Mouse (Mus musculus) midbrain, embryonic 14.5 days (tissue): ENCODE measurements around the gene Zbtb41. TPM values are rescaled to one million over a fixed set of nuclear protein-coding genes. Genes with fewer than 3 reads are reported as not detected.
A peak's percentile ranks its signal among the peaks of the same experiment; 100 is the strongest.
"Not testable (repeated sequence)": the region's sequence is repeated elsewhere in the genome, so short reads cannot be mapped to it uniquely, and the experiment has no call there.

Source experiments
- ATAC-seq: fragments of 200-750 bp; cut with Nextera tagmentation; 2 replicates; pipeline ENCODE4 v1.8.0; 2017; ENCODE audit warnings: moderate number of reproducible peaks, moderate library complexity; ENCODE audit not compliant: low FRiP score, low TSS enrichment
- DNase-seq: peaks from one replicate; pipeline ENCODE4 v3.0.0-alpha.2; 2015
- H3K27ac ChIP-seq: fragments of 300-500 bp; sonication (generic); replicated peaks from 2 replicates; pipeline ENCODE4 v1.5.1; 2014; ENCODE audit warnings: mild to moderate bottlenecking, low read depth, low read length, moderate library complexity
- H3K27me3 ChIP-seq: fragments of 300-500 bp; sonication (generic); 2 replicates; pipeline ENCODE4 v1.6.1; 2014; ENCODE audit warnings: low read length, control low read depth, mixed read lengths; ENCODE audit not compliant: control insufficient read depth, insufficient read depth
- H3K36me3 ChIP-seq: fragments of 300-500 bp; sonication (generic); 2 replicates; pipeline ENCODE4 v1.6.1; 2014; ENCODE audit warnings: low read length, control low read depth; ENCODE audit not compliant: control insufficient read depth, insufficient read depth
- H3K4me1 ChIP-seq: fragments of 300-500 bp; sonication (generic); 2 replicates; pipeline ENCODE4 v1.6.1; 2014; ENCODE audit warnings: mild to moderate bottlenecking, antibody characterized with exemption, low read length, control low read depth; ENCODE audit not compliant: control insufficient read depth, insufficient read depth
- H3K4me2 ChIP-seq: fragments of 300-500 bp; sonication (generic); 2 replicates; pipeline ENCODE4 v1.6.1; 2014; ENCODE audit warnings: mild to moderate bottlenecking, low read length, moderate library complexity
- H3K4me3 ChIP-seq: fragments of 300-500 bp; sonication (generic); replicated peaks from 2 replicates; pipeline ENCODE4 v1.5.1; 2014; ENCODE audit warnings: low read depth, low read length
- H3K9ac ChIP-seq: fragments of 300-500 bp; sonication (generic); replicated peaks from 2 replicates; pipeline ENCODE4 v1.6.1; 2014; ENCODE audit warnings: mild to moderate bottlenecking, low read length, moderate library complexity
- H3K9me3 ChIP-seq: fragments of 300-500 bp; sonication (generic); 2 replicates; pipeline ENCODE4 v1.6.1; 2016; ENCODE audit warnings: low read length, control low read depth, mixed read lengths; ENCODE audit not compliant: control insufficient read depth
- WGBS: fragments of 180-500 bp; shearing (Covaris S2); extraction: QIAGEN DNeasy Blood & Tissue Kit; methylation state at CpG from one replicate; pipeline ENCODE4 v1.1.7; 2014; 5-methylcytosine and 5-hydroxymethylcytosine counted together
- polyA plus RNA-seq: library from polyadenylated mRNA; unstranded; fragments of >200 nt; fragmentation: Nextera tagmentation; extraction: Ambion mirVana; gene quantifications from 2 replicates; pipeline ENCODE4 v1.2.1, GENCODE M21; 2014

Zbtb41 gene
- polyA plus RNA-seq, 1 experiment from 2014 or later: 35.9 TPM

DNA sequence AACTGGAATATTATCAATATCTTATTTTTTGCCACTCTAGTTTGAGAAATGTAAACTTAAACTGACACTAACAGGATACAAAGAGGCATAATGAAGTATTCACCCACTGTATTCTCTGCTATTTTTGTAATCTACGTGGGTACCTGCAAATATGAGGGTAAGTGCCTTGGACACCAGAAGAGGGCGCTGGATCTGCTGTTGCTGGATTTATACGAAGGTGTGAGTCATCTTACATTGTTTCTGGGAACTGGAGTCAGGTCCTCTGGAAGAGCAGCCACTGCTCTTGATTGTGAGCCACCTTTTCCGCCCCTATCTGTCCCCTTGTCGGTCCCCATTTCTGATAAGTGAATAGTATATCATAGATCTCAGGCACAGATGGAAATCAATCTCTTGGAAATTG is 14.4 kb upstream of the Zbtb41 start:
- H3K36me3 ChIP-seq: no peaks in the 10 kb centered on the region
- no peak overlapping the region for H3K4me2 ChIP-seq
- no peaks in the 10 kb centered on the region for H3K27me3 ChIP-seq
- ATAC-seq (no peak), DNase-seq (no peak)
- no peaks in the 10 kb centered on the region for H3K4me1 ChIP-seq
- no peak overlapping the region for H3K9ac ChIP-seq
- H3K4me3 ChIP-seq: no peak overlapping the region
- no peaks in the 10 kb centered on the region for H3K9me3 ChIP-seq
- H3K27ac ChIP-seq: no peak overlapping the region
- 58% methylated on average over 5 of the region's 5 CpGs for WGBS

DNA sequence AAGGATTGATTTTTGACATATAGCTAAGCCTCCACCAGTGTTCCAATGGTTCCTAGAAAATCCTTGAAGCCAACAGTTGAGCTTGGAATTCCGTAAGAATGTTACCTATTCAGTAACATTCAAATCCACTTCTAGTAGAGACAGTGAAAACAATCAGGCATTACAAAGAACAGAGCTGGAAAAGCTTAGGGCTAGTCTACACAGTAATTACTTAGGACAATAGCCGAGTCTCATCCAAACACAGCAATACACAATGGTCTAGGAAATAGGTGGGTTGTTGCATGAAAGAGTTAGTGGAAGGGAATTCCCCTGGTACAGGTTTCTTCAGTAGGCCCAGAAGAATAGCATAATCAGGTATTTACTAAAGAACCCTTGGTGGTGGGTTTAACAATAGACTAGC is 9.7 kb upstream of the Zbtb41 start:
- H3K4me3 ChIP-seq, H3K36me3 ChIP-seq, H3K4me1 ChIP-seq, H3K9ac ChIP-seq, H3K27me3 ChIP-seq, H3K27ac ChIP-seq, H3K9me3 ChIP-seq, DNase-seq, ATAC-seq, H3K4me2 ChIP-seq: not testable (repeated sequence)
- 86% methylated on average over 2 of the region's 2 CpGs for WGBS

DNA sequence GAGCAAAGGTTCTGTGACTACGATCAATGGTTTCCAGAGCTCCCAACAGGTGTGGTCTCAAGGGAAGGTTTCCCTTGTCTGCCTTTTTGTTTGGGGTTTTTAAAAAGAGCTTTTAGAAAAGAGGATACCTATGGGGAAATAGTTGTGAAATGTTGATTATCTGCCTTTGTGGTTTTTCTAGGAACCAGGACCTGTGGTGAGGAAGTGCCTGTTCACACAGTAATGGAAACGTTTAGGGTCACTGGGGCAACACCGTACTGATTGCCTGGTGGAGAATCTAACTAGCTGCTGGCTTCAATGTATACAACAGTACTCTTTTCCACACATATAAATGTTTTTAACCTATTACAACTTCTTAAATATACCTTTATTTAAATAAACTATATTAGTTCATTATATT is 8.6 kb upstream of the Zbtb41 start:
- 91% methylated on average over 3 of the region's 3 CpGs for WGBS

DNA sequence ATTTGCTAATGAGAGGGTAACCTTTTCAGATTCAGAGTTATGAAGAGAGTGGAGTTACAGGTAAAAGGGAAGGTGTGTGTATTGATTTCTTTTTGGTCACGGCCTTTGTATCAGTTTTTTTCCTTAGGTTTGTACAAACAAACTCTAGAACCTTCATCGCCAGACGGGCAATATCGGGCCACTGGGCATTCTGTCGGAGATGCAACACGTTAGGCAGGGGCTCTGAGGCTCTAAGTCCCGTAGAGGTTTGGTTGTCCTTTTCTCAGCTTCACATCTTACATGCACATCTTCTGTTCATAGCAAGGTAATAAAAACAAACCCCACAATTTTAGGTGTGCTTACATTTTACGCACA is 590 bp upstream of the Zbtb41 start:
- H3K4me3 ChIP-seq: peak overlapping the region; percentile 85
- H3K27me3 ChIP-seq: no peaks in the 10 kb centered on the region
- 4% methylated on average over 8 of the region's 8 CpGs for WGBS
- ATAC-seq: no peak; the same call in 1 of the 2 replicates
- H3K36me3 ChIP-seq: no peaks in the 10 kb centered on the region
- H3K4me1 ChIP-seq: peaks cover 30% of the 10 kb centered on the region
- H3K9me3 ChIP-seq: no peaks in the 10 kb centered on the region
- no peak for DNase-seq
- peak overlapping the region; percentile 89 for H3K9ac ChIP-seq
- peak overlapping the region; percentile 71 for H3K4me2 ChIP-seq
- H3K27ac ChIP-seq: peak overlapping the region; percentile 95

More for the DNA sequence above, 8.6 kb upstream of the Zbtb41 start:
- ATAC-seq: no peak
- Histone ChIP-seq H3K36me3 (no peaks in the 10 kb centered on the region), H3K4me3 (no peak overlapping the region), H3K4me2 (no peak overlapping the region), H3K4me1 (no peaks in the 10 kb centered on the region), H3K9me3 (no peaks in the 10 kb centered on the region), H3K9ac (no peak overlapping the region), H3K27me3 (no peaks in the 10 kb centered on the region), H3K27ac (no peak overlapping the region)
- DNase-seq: no peak

DNA sequence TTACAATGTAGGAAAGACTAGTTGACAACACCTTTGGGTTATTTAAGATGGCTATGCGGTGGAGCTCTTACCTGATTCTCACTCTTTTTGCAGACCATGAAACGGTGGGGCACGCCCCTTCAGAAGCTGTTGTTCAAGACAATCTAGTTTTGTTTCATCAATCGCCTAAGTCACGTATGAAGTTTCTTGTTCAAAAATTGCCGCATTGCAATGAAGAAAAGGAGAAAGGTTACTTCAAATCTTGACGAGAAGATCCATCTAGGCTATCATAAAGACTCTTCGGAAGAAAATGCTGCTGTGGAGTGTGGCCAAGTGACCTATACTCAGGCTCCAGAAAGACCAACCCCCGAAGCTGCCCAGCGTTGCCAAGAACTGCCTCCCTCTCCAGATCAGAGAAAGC is 853 bp downstream of the Zbtb41 start:
- WGBS: 28% methylated on average over 10 of the region's 10 CpGs
- no peak; the same call in 1 of the 2 replicates for ATAC-seq

DNA sequence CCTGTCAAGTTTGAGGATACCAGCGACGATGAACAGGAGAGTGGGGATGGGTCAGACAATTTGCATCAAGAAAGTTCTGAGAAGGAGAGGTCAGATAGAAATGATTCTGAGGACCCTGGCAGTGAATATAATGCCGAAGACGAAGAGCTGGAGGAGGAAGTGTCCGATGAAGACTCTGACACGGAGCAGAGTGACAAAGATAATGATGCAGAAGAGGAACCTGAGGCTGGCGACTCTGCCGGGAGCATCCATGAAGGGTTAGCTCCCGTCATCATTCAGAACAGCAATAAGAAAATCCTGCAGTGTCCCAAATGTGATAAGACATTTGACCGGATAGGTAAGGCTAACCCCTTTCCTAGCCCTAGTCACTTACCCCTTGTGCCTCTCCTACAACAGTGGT is 1.8 kb downstream of the Zbtb41 start:
- ATAC-seq (no peak), DNase-seq (no peak)
- H3K4me1 ChIP-seq: peaks cover 37% of the 10 kb centered on the region
- peak overlapping the region; percentile 85 for H3K4me3 ChIP-seq
- no peaks in the 10 kb centered on the region for H3K9me3 ChIP-seq
- H3K27ac ChIP-seq: no peak overlapping the region
- WGBS: 55% methylated on average over 10 of the region's 10 CpGs
- H3K4me2 ChIP-seq: peak overlapping the region; percentile 71
- H3K36me3 ChIP-seq: peaks cover under 1% of the 10 kb centered on the region
- no peaks in the 10 kb centered on the region for H3K27me3 ChIP-seq
- H3K9ac ChIP-seq: peak overlapping the region; percentile 9; the same call in 1 of the 2 replicates

More for the DNA sequence above, 853 bp downstream of the Zbtb41 start:
- Histone ChIP-seq H3K27ac (peak overlapping the region; percentile 95; the same call in 1 of the 2 replicates), H3K9ac (peak overlapping the region; percentile 89), H3K27me3 (no peaks in the 10 kb centered on the region), H3K9me3 (no peaks in the 10 kb centered on the region), H3K4me3 (peak overlapping the region; percentile 85), H3K36me3 (no peaks in the 10 kb centered on the region; the same call in 1 of the 2 replicates), H3K4me2 (peak overlapping the region; percentile 71), H3K4me1 (peaks cover 37% of the 10 kb centered on the region)
- peak; percentile 48 for DNase-seq

DNA sequence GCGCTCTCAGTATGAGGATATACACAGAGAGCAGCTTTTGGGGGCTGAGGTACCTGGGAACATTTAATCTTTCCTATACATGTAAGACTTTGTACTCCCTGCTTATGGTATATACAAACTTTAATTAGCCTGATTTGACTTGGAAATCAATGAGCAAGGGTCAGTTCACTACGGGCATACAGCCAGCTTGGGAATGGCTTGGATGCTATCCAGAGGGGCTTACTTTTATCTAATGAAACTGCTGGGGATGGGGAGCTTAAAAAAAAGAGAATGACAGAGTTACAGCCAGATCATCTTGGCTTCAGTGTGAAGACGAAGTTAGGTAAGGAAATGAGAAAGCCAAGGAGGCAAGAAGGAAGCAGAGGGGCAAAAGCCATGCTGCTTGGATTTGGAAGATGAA is 2.9 kb downstream of the Zbtb41 start:
- H3K27ac ChIP-seq: no peak overlapping the region
- ATAC-seq: no peak
- H3K36me3 ChIP-seq: peaks cover 9% of the 10 kb centered on the region
- peaks cover 37% of the 10 kb centered on the region for H3K4me1 ChIP-seq
- peak overlapping the region; percentile 71 for H3K4me2 ChIP-seq
- H3K27me3 ChIP-seq: no peaks in the 10 kb centered on the region
- WGBS: 28% methylated on average over 3 of the region's 3 CpGs
- peak overlapping the region; percentile 4; the same call in 1 of the 2 replicates for H3K9ac ChIP-seq
- peak; percentile 53 for DNase-seq
- H3K4me3 ChIP-seq: peak overlapping the region; percentile 25
- H3K9me3 ChIP-seq: no peaks in the 10 kb centered on the region

DNA sequence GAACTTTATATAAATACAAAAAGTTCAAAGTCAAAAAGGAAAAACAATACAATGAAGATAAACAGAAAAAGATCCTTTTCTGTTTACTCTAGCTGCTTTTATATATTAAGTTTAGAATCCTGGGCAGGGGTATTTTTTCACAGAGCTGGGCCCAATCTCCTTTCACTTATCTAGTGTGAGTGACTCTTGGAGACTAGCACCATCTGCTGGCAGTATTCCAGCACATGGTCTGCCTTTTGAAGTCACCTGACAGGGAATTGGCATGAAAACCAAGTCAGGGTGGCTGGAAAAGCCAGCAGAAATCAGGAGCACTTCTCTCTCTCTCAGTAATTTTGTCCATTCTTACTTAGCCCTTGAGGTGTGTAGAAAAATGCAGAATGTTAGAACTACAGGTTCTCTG is 16.3 kb downstream of the Zbtb41 start:
- H3K4me1 ChIP-seq: no peaks in the 10 kb centered on the region
- ATAC-seq (peak; percentile 71; the same call in 1 of the 2 replicates), DNase-seq (peak; percentile 88)
- peaks cover 58% of the 10 kb centered on the region for H3K36me3 ChIP-seq
- H3K9ac ChIP-seq: no peak overlapping the region
- H3K27me3 ChIP-seq: no peaks in the 10 kb centered on the region
- no peak overlapping the region for H3K4me3 ChIP-seq
- no peak overlapping the region for H3K27ac ChIP-seq
- no peak overlapping the region for H3K4me2 ChIP-seq
- no peaks in the 10 kb centered on the region for H3K9me3 ChIP-seq

DNA sequence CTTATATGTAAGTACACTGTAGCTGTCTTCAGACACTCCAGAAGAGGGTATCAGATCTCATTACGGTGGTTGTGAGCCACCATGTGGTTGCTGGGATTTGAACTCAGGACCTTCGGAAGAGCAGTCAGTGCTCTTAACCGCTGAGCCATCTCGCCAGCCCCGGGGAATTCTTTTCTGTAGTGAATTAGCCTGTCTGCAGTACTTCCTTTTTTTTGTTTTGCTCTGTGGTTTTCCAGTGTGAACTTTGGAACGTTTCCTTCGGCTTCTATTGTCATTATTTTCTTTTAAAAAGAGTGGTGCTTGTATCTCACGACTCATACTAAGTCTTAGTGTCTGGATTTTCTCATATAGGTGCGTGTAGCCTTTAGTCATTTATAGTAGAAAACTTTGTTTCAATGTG is 21.0 kb downstream of the Zbtb41 start:
- H3K4me1 ChIP-seq, H3K4me3 ChIP-seq, H3K4me2 ChIP-seq, H3K9ac ChIP-seq, DNase-seq, H3K27me3 ChIP-seq, H3K27ac ChIP-seq, ATAC-seq, H3K9me3 ChIP-seq: not testable (repeated sequence)
- WGBS: 93% methylated on average over 9 of the region's 9 CpGs
- peaks cover 54% of the 10 kb centered on the region for H3K36me3 ChIP-seq
